Mouse (Mus musculus) G1E (cell line): ENCODE results near the gene Lrrc2.

Source experiments
- CTCF ChIP-seq: IDR thresholded peaks from 2 replicates; pipeline ENCODE4 v1.5.1; 2012; ENCODE audit warnings: low read depth, low read length, inconsistent platforms, mixed read lengths
- GATA1 ChIP-seq: IDR thresholded peaks from 2 replicates; pipeline ENCODE4 v1.6.1; 2012; ENCODE audit warnings: borderline replicate concordance, low read length, inconsistent platforms, mixed read lengths

GRCm38 (mm10) chr9:110960230-110961149 lies 9.1 kb downstream of the Lrrc2 start:
- TF ChIP-seq CTCF (no peak), GATA1 (no peak)
